Mouse (Mus musculus) forebrain, postnatal 0 days (tissue): ENCODE results near the gene Tmem63a. TPM values are rescaled to one million over a fixed set of nuclear protein-coding genes. Genes with fewer than 3 reads are reported as not detected.
"Not testable (repeated sequence)": the region's sequence is repeated elsewhere in the genome, so short reads cannot be mapped to it uniquely, and the experiment has no call there.

ENCODE experiments used
- ATAC-seq: fragments of 200-750 bp; cut with Nextera tagmentation; 2 replicates; pipeline ENCODE4 v1.8.0; 2017; ENCODE audit warnings: mild to moderate bottlenecking, moderate library complexity
- DNase-seq: peaks from one replicate; pipeline ENCODE4 v3.0.0-alpha.2; 2015
- H3K27ac ChIP-seq: fragments of 300-500 bp; sonication (generic); 2 replicates; pipeline ENCODE4 v1.5.1; 2014; ENCODE audit warnings: low read depth, mild to moderate bottlenecking, antibody characterized with exemption, low read length, moderate library complexity, mixed read lengths
- H3K27me3 ChIP-seq: fragments of 300-500 bp; sonication (generic); 2 replicates; pipeline ENCODE4 v1.6.1; 2014; ENCODE audit warnings: mild to moderate bottlenecking, low read length, mixed read lengths; ENCODE audit not compliant: insufficient read depth
- H3K36me3 ChIP-seq: fragments of 300-500 bp; sonication (generic); 2 replicates; pipeline ENCODE4 v1.6.1; 2014; ENCODE audit warnings: mild to moderate bottlenecking, moderate library complexity; ENCODE audit not compliant: insufficient read depth
- H3K4me1 ChIP-seq: fragments of 300-500 bp; sonication (generic); 2 replicates; pipeline ENCODE4 v1.6.1; 2014; ENCODE audit warnings: antibody characterized with exemption; ENCODE audit not compliant: insufficient read depth
- H3K4me2 ChIP-seq: fragments of 300-500 bp; sonication (generic); 2 replicates; pipeline ENCODE4 v1.6.1; 2014; ENCODE audit warnings: low read depth, mild to moderate bottlenecking, moderate library complexity
- H3K4me3 ChIP-seq: fragments of 300-500 bp; sonication (generic); 2 replicates; pipeline ENCODE4 v1.5.1; 2014; ENCODE audit warnings: low read depth, low read length, mixed read lengths
- H3K9ac ChIP-seq: fragments of 300-500 bp; sonication (generic); 2 replicates; pipeline ENCODE4 v1.6.1; 2014; ENCODE audit warnings: mild to moderate bottlenecking
- H3K9me3 ChIP-seq: fragments of 300-500 bp; sonication (generic); 2 replicates; pipeline ENCODE4 v1.6.1; 2016; ENCODE audit warnings: low read length
- CTCF ChIP-seq: sonication (generic); IDR thresholded peaks from 2 replicates; pipeline ENCODE4 v1.5.1; 2016; ENCODE audit warnings: antibody characterized with exemption, control low read depth, low read depth
- WGBS: fragments of 180-500 bp; shearing (Covaris S2); extraction: QIAGEN DNeasy Blood & Tissue Kit; methylation state at CpG from one replicate; pipeline ENCODE4 v1.1.7; 2014; 5-methylcytosine and 5-hydroxymethylcytosine counted together
- polyA plus RNA-seq: library from polyadenylated mRNA; unstranded; fragments of >200 nt; fragmentation: Nextera tagmentation; extraction: Ambion mirVana; gene quantifications from 2 replicates; pipeline ENCODE4 v1.2.1, GENCODE M21; 2015
- total RNA-seq: library from RNA; depleted of rRNA; stranded (reverse); fragments of >200 nt; gene quantifications from 2 replicates; pipeline ENCODE4 v1.2.3, GENCODE M21; 2014; rRNA removed

Tmem63a gene
- total RNA-seq = 1.3 and 3.2 TPM in 2 replicates
- polyA plus RNA-seq = 1.8 and 2.1 TPM in 2 replicates

DNA sequence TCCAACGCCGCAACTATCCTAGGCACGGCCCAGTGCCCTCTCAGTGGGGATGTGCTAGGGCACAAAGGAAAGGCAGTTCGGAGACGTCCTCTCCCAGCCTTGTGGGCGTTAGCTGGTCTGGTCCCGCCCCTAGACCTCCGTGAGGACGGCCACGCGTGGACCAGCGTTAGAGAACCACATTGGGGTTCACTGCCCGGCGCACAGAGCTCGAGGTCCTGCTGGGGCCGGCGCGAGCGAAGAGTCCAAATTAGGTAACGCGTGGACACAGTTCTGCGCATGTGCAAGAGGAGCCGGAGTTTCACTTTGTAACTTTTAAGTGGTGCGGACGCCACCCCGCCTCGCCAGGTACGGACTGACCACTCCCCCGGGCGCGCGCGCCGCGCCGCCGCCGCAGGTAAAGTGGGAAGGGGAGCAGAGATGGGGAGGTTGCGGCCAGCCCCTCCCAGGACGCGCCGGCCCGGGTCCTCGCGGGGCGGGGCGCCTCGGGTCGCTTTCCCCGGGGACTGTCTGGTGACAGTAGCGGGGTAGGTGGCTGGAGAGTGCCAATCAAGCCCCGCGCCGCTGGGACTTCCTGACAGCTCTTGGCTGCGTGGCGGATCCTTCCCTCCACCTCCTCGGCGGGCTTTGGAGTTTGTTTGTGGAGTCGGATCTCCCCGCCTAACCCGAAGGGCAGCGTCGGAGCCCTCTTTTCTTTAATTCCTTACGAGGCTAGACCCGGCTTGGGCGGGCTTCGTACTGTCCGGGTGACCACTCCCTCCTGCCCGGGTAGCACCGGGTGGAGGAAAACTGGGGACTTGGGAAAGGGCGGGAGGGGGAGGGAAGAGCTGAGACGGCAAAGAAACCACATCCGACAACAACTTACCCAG lies at the start of gene Tmem63a:
Tmem63a (plus strand) TSS at position 179 of the 866 bp plus-strand sequence.
- peak; percentile 31 for DNase-seq
- H3K4me1 ChIP-seq = no peaks in the 10 kb centered on the region
- H3K36me3 ChIP-seq = no peaks in the 10 kb centered on the region
- no peaks in the 10 kb centered on the region for H3K9me3 ChIP-seq
- peak within 1 kb of the TSS; percentile 45 for H3K9ac ChIP-seq
- peak within 1 kb of the TSS; percentile 55 for H3K4me3 ChIP-seq
- peak; percentile 32; the same call in 1 of the 2 replicates for ATAC-seq
- H3K27ac ChIP-seq = no peak within 1 kb of the TSS
- 3% methylated on average over 72 of the region's 73 CpGs for WGBS
- peaks cover 35% of the 10 kb centered on the region for H3K27me3 ChIP-seq
- no peak for TF ChIP-seq CTCF
- peak within 1 kb of the TSS; percentile 98 for H3K4me2 ChIP-seq

- ATAC-seq = no peak
- no peak for DNase-seq
- Histone ChIP-seq H3K27me3 (0 out of 2 replicates have a peak, but pooled peaks cover 3% of the 10 kb centered on the region), H3K4me2 (peak within 1 kb of the TSS; percentile 39), H3K9me3 (no peaks in the 10 kb centered on the region), H3K4me1 (no peaks in the 10 kb centered on the region), H3K9ac (no peak within 1 kb of the TSS), H3K36me3 (no peaks in the 10 kb centered on the region), H3K27ac (no peak within 1 kb of the TSS), H3K4me3 (peak within 1 kb of the TSS; percentile 27)
- TF ChIP-seq CTCF = no peak
- WGBS = 75% methylated on average over 10 of the region's 10 CpGs
Observed at GRCm38 (mm10) chr1:180892808-180893207, 49.3 kb upstream of the Tmem63a start, which contains the start of gene Lefty2. TSS of gene Lefty2 (plus strand) at chr1:180893108.

DNA sequence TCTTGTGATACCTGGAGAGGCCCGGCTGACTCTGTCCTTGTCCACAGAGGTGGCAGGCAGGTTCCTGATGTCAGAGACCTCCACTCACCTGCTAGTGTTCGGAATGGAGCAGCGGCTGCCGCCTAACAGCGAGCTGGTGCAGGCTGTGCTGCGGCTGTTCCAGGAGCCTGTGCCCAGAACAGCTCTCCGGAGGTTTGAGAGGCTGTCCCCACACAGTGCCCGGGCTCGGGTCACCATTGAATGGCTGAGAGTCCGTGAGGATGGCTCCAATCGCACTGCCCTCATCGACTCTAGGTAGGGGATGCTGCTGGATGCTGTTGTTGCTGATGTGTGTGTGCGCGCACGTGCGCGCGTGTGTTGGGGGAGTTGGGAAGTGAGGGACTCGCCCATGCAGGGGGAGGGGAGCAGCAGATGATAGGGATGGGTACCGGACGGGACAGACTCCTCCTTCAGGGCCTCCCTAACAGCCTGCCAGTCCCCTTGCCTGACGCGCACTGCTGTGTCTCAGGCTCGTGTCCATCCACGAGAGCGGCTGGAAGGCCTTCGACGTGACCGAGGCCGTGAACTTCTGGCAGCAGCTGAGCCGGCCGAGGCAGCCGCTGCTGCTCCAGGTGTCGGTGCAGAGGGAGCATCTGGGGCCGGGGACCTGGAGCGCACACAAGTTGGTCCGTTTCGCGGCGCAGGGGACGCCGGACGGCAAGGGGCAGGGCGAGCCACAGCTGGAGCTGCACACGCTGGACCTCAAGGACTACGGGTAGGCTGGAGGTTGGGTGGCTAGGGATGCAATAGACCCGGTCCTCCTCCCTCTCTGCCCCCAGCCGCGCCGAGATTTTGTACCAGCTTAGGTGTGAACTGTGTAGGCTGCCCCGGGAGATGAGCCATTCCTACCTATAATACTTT lies 47.8 kb upstream of the Tmem63a start:
- H3K36me3 ChIP-seq, H3K27me3 ChIP-seq, H3K9me3 ChIP-seq, H3K27ac ChIP-seq, H3K4me1 ChIP-seq: not testable (repeated sequence)
- ATAC-seq (peak; percentile 77), DNase-seq (peak; percentile 52)
- Histone ChIP-seq H3K9ac (peak overlapping the region; percentile 43; the same call in 1 of the 2 replicates), H3K4me3 (peak overlapping the region; percentile 27), H3K4me2 (peak overlapping the region; percentile 39)
- 5% methylated on average over 42 of the region's 51 CpGs for WGBS

DNA sequence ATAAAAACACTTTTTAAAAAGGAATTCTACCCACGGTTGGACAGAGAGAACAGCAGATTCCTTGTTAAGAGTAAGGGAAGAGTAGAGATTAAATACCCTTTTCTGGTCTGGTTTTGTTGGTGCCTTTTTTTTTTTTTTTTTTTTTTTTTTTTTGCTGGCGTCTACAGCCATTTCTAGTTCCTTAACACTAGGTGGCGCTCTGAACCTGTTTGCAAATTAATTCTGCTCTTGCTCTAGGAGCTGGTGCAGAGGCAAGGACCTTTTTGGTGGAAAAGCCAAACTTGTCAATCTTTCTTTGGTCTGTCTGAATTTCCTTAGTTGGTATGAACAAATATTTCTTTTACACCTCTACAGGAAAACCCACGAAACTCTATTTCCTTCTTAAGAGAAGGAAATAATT lies 41.0 kb upstream of the Tmem63a start:
- Histone ChIP-seq H3K9me3 (no peaks in the 10 kb centered on the region), H3K36me3 (peaks cover 4% of the 10 kb centered on the region; the same call in 1 of the 2 replicates), H3K4me3 (no peak overlapping the region), H3K4me2 (no peak overlapping the region), H3K27ac (no peak overlapping the region), H3K9ac (no peak overlapping the region), H3K4me1 (peaks cover 11% of the 10 kb centered on the region), H3K27me3 (no peaks in the 10 kb centered on the region; the same call in 1 of the 2 replicates)
- ATAC-seq = no peak
- 1% methylated on average over 4 of the region's 4 CpGs for WGBS
- DNase-seq = peak; percentile 79
- TF ChIP-seq CTCF = peak; percentile 79

DNA sequence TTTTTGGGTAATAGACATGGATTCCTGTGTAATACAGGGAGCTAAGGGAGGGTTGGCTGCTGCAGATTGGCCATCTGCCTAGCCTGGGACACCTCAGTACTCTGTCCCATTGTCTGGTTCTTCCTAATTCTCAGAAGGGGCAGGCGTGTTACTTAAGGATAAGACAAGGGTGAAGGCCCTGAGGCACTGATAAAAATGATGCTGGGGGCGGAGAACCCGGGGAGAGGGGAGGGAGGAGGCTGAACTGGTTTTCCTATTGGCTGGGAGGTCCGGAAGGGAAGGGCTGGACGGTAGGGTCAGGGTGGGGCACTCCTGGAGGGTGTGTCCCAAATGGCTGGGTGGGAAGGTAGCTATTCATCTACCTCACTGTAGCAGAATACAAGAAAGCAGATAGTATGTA lies 39.2 kb upstream of the Tmem63a start:
- DNase-seq (no peak), ATAC-seq (no peak)
- H3K9ac ChIP-seq = no peak overlapping the region
- 48% methylated on average over 5 of the region's 5 CpGs for WGBS
- no peak overlapping the region for H3K4me3 ChIP-seq
- no peak overlapping the region for H3K27ac ChIP-seq
- peaks cover 20% of the 10 kb centered on the region for H3K36me3 ChIP-seq
- TF ChIP-seq CTCF = no peak
- H3K4me1 ChIP-seq = peaks cover 11% of the 10 kb centered on the region
- no peaks in the 10 kb centered on the region; the same call in 1 of the 2 replicates for H3K27me3 ChIP-seq
- H3K9me3 ChIP-seq = no peaks in the 10 kb centered on the region
- H3K4me2 ChIP-seq = no peak overlapping the region

DNA sequence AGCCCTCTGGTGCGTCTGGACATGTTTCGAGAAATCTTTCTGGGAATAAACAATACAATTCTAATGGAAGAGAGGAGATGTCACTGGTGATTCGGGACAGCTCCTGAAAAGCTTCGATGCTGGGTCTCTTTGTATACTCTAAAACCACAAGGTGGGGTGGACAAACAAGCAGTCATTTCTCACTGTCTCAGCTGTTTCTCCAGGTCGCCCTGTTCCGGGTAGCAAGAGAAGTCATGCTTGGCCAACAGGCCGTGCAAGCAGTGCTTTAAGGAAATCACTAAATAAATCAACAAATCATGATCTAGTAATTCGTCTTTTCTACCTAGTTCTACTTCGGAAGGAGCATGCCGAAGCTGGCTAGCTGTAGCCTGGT lies 38.5 kb upstream of the Tmem63a start:
- Histone ChIP-seq H3K9ac (peak overlapping the region; percentile 94), H3K4me2 (peak overlapping the region; percentile 85), H3K36me3 (peaks cover 28% of the 10 kb centered on the region), H3K4me3 (peak overlapping the region; percentile 90), H3K9me3 (no peaks in the 10 kb centered on the region), H3K27ac (no peak overlapping the region), H3K4me1 (peaks cover 11% of the 10 kb centered on the region), H3K27me3 (no peaks in the 10 kb centered on the region; the same call in 1 of the 2 replicates)
- no peak for TF ChIP-seq CTCF
- WGBS = 39% methylated on average over 10 of the region's 10 CpGs
- DNase-seq = no peak
- no peak for ATAC-seq
